Mouse (Mus musculus) MEL (cell line): ENCODE results near the gene Eef2.
"Not testable (repeated sequence)": the region's sequence is repeated elsewhere in the genome, so short reads cannot be mapped to it uniquely, and the experiment has no call there.

ENCODE experiments used
- CHD2 ChIP-seq: IDR thresholded peaks from 2 replicates; pipeline ENCODE4 v1.6.1; 2011; ENCODE audit warnings: low read length, improper control_type of control experiment
- CTCF ChIP-seq, 3 experiments: IDR thresholded peaks in 2 of 3; conservative IDR thresholded peaks in 1 of 3; 2 replicates each; pipeline ENCODE4 v1.5.1; 2011 to 2012; ENCODE audit warnings: low read length in 3 of 3, low read depth in 2 of 3, mild to moderate bottlenecking in 2 of 3, improper control_type of control experiment in 1 of 3, inconsistent platforms in 1 of 3, mixed read lengths in 1 of 3, moderate library complexity in 1 of 3; ENCODE audit not compliant: control insufficient read depth in 1 of 3, insufficient read depth in 1 of 3, poor library complexity in 1 of 3, severe bottlenecking in 1 of 3
- E2F4 ChIP-seq: IDR thresholded peaks from 2 replicates; pipeline ENCODE4 v1.6.1; 2011; ENCODE audit warnings: low read depth, low read length, improper control_type of control experiment, borderline replicate concordance
- EP300 ChIP-seq, 2 experiments: IDR thresholded peaks; 2 replicates each; pipeline ENCODE4 v1.6.1; 2011; ENCODE audit warnings: improper control_type of control experiment in 2 of 2, low read length in 2 of 2, low read depth in 1 of 2, mild to moderate bottlenecking in 1 of 2
- GATA1 ChIP-seq: IDR thresholded peaks from 2 replicates; pipeline ENCODE4 v1.6.1; 2011; ENCODE audit warnings: low read depth, low read length, improper control_type of control experiment
- HCFC1 ChIP-seq: IDR thresholded peaks from 2 replicates; pipeline ENCODE4 v1.6.1; 2012; ENCODE audit warnings: low read depth, mild to moderate bottlenecking, inconsistent platforms, low read length, improper control_type of control experiment, moderate library complexity
- MAFK ChIP-seq: IDR thresholded peaks from 2 replicates; pipeline ENCODE4 v1.6.1; 2011; ENCODE audit warnings: low read depth, mild to moderate bottlenecking, low read length, improper control_type of control experiment, borderline replicate concordance
- MEF2A ChIP-seq: IDR thresholded peaks from 2 replicates; pipeline ENCODE4 v1.6.1; 2014; ENCODE audit warnings: low read depth, mild to moderate bottlenecking, inconsistent platforms, low read length, improper control_type of control experiment; ENCODE audit not compliant: poor library complexity, insufficient replicate concordance, severe bottlenecking; ENCODE audit errors: extremely low read depth
- MYB ChIP-seq: IDR thresholded peaks from 2 replicates; pipeline ENCODE4 v1.6.1; 2011; ENCODE audit warnings: mild to moderate bottlenecking, low read depth, low read length, improper control_type of control experiment
- NELFE ChIP-seq: IDR thresholded peaks from 2 replicates; pipeline ENCODE4 v1.6.1; 2011; ENCODE audit warnings: low read depth, low read length, improper control_type of control experiment
- POLR2A ChIP-seq, 2 experiments: IDR thresholded peaks; 2 replicates each; pipeline ENCODE4 v1.6.1; 2011 to 2012; ENCODE audit warnings: low read length in 2 of 2, mild to moderate bottlenecking in 2 of 2, control low read depth in 1 of 2, improper control_type of control experiment in 1 of 2, low read depth in 1 of 2, moderate library complexity in 1 of 2; ENCODE audit not compliant: control insufficient read depth in 1 of 2, insufficient read depth in 1 of 2, poor library complexity in 1 of 2
- USF1 ChIP-seq: IDR thresholded peaks from 2 replicates; pipeline ENCODE4 v1.6.1; 2014; ENCODE audit warnings: low read depth, mild to moderate bottlenecking, inconsistent platforms, low read length, improper control_type of control experiment, moderate library complexity
- ZMIZ1 ChIP-seq: IDR thresholded peaks from 2 replicates; pipeline ENCODE4 v1.6.1; 2012; ENCODE audit warnings: low read depth, mild to moderate bottlenecking, inconsistent platforms, low read length, improper control_type of control experiment, moderate library complexity
- ZNF384 ChIP-seq: IDR thresholded peaks from 2 replicates; pipeline ENCODE4 v1.6.1; 2012; ENCODE audit warnings: low read depth, mild to moderate bottlenecking, inconsistent platforms, low read length, improper control_type of control experiment

DNA sequence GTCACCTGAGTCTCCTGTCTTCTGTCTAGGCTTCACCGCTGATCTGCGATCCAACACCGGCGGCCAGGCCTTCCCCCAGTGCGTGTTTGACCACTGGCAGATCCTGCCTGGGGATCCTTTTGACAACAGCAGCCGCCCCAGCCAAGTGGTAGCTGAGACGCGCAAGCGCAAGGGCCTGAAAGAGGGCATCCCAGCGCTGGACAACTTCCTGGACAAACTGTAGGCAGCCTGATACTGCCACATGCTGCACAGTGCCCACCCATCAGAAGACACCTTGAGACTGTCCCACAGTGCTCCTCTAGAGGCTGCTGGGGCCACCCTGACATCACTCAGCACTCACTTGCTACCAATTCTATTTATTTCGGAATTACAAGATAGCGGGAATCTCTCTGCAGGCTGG, 5.4 kb downstream of the Eef2 start:
- TF ChIP-seq CTCF (IDR thresholded peaks at IDR 0.05 in 2 of 3, conservative IDR thresholded peaks at IDR 0.05 in 1 of 3; ENCODE audit: control insufficient read depth in 1 of 3, insufficient read depth in 1 of 3, low read depth in 2 of 3, low read length in 3 of 3, poor library complexity in 1 of 3, severe bottlenecking in 1 of 3); EP300 (IDR thresholded peaks at IDR 0.05; ENCODE audit: low read depth in 1 of 2, low read length in 2 of 2); E2F4; NELFE; HCFC1; ZNF384; POLR2A (IDR thresholded peaks at IDR 0.05; ENCODE audit: control insufficient read depth in 1 of 2, insufficient read depth in 1 of 2, low read depth in 1 of 2, low read length in 2 of 2, poor library complexity in 1 of 2); MEF2A; MAFK; GATA1; ZMIZ1; USF1; CHD2; MYB: not testable (repeated sequence)
